27 mouse cellular contexts compared by ENCODE assay signal in the genomic region with DNA sequence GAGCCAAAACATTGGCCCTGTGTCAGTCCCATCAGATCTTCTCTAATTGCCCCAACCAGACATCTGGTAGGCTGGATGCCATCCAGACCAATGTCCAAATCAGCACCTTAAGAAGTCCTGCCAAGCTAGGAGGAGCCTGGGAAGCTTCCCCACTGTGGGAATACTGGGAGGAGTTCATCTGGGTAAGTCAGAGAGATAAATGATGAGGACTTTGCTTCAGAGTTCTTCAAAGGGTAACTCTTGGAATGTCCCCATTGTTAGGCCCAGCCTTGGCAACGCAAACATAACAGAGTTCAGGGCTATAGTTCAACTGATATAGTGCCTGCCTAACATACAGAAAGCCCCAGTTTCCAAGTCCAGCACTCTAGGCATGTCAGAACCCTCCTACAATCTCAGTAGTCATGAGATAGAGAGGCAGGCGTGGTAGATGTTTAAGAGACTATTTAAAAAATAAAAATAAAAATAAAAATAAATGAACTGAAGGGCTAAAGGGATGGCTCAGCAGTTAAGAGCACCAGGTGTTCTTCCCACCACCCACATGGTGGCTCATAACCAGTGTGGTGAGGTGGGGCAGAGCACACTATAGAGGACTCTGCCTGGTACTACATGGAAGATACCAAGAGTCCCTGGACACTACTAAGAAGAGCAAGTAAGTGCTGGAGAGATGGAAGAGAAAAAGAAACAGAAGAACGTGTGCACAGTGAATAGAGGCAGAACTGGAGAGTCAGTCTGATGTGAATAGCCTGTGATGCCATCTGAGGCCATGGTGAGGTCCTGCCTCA. TPM values are rescaled to one million over a fixed set of nuclear protein-coding genes. Genes with fewer than 3 reads are reported as not detected.
DNase-seq lines count a peak whose midpoint lies in the region; TF ChIP-seq lines count a peak whose summit lies in the region.
"Had no signal": no experiment of that assay in that cellular context is flagged by ENCODE, and none has a peak within 500 bp of the region (broad histone marks: within the 10 kb centered on the region; RNA-seq: fewer than 3 reads in every experiment).

No protein-coding gene starts in this region.

- H3K27ac ChIP-seq in liver, adult 2 months (replicated peaks; ENCODE audit: insufficient read depth, low read depth, low read length) = no peak overlapping the region
- H3K27ac ChIP-seq in small intestine, adult 2 months (ENCODE audit: insufficient read depth, low read depth, low read length) = peak overlapping the region; percentile 95
- H3K27ac ChIP-seq in hindbrain, embryonic 10.5 days = no peak overlapping the region
- H3K27ac ChIP-seq: embryonic facial prominence, embryonic 13.5 days; forebrain, embryonic 10.5 days; forebrain, embryonic 15.5 days; hindbrain, embryonic 14.5 days; limb, embryonic 12.5 days; liver, embryonic 12.5 days; macrophage had no signal

- H3K79me2 ChIP-seq in liver, adult 2 months (ENCODE audit: control insufficient read depth, insufficient read depth, low read length) = no peaks in the 10 kb centered on the region

- H3K9ac ChIP-seq in liver, adult 2 months (ENCODE audit: low read depth, low read length) = no peak overlapping the region
- H3K9ac ChIP-seq: embryonic facial prominence, embryonic 13.5 days; forebrain, embryonic 15.5 days; hindbrain, embryonic 14.5 days; limb, embryonic 12.5 days; liver, embryonic 12.5 days; liver, postnatal 0 days had no signal

- no peak for TF ChIP-seq POLR2A in liver, adult 2 months (IDR thresholded peaks at IDR 0.05; ENCODE audit: extremely low read depth, insufficient read depth, low read length)
- TF ChIP-seq POLR2A in small intestine, adult 2 months (IDR thresholded peaks at IDR 0.05; ENCODE audit: low read depth, low read length) = no peak

- no peaks in the 10 kb centered on the region for H3K36me3 ChIP-seq in liver, adult 2 months (ENCODE audit: control insufficient read depth, insufficient read depth, low read length)
- H3K36me3 ChIP-seq in small intestine, adult 2 months (ENCODE audit: control insufficient read depth, insufficient read depth, low read length) = no peaks in the 10 kb centered on the region
- H3K36me3 ChIP-seq in hindbrain, embryonic 10.5 days = no peaks in the 10 kb centered on the region
- H3K36me3 ChIP-seq: embryonic facial prominence, embryonic 13.5 days; forebrain, embryonic 10.5 days; forebrain, embryonic 15.5 days; limb, embryonic 12.5 days; liver, embryonic 12.5 days had no signal

- intact Hi-C loops in heart, postnatal 25 days (cut with DNase I) = no loop called here

- H3K4me1 ChIP-seq in liver, adult 2 months (ENCODE audit: control insufficient read depth, insufficient read depth, low read length) = peaks cover 3% of the 10 kb centered on the region
- H3K4me1 ChIP-seq in small intestine, adult 2 months (ENCODE audit: control insufficient read depth, insufficient read depth, insufficient read length, low read length) = peaks cover 13% of the 10 kb centered on the region
- H3K4me1 ChIP-seq in hindbrain, embryonic 10.5 days (replicated peaks) = no peaks in the 10 kb centered on the region
- H3K4me1 ChIP-seq: embryonic facial prominence, embryonic 13.5 days; forebrain, embryonic 10.5 days; forebrain, embryonic 15.5 days; limb, embryonic 12.5 days; liver, embryonic 12.5 days had no signal

- peak; percentile 68 for DNase-seq in liver, adult 2 months (ENCODE audit: extremely low read depth, low read depth, low spot score)
- DNase-seq in liver (no peak), adipocyte (ENCODE audit: low spot score) (peak; percentile 64)
- peak; percentile 32 for DNase-seq in Muller cell, postnatal 12 days (ENCODE audit: inconsistent ontology term)
- no peak for DNase-seq in hindbrain, embryonic 10.5 days (ENCODE audit: low spot score)
- no peak for DNase-seq in heart, postnatal 25 days (ENCODE audit: low spot score)
- DNase-seq in heart, adult 11 months = no peak
- DNase-seq: adrenal gland, adult 2 months; cerebellum, adult 11 months; cerebellum, adult 9-10 months; gastrocnemius, postnatal 25 days; heart, adult 18-20 months; heart, postnatal 4 days; kidney, postnatal 14 days; liver, postnatal 0 days; midbrain, embryonic 14.5 days; right cerebral cortex, postnatal 25 days; spleen, adult 18-20 months had no signal

- no peaks in the 10 kb centered on the region for H3K27me3 ChIP-seq in liver, adult 2 months (ENCODE audit: control insufficient read depth, insufficient read depth, low read length)
- no peaks in the 10 kb centered on the region for H3K27me3 ChIP-seq in small intestine, adult 2 months (ENCODE audit: control insufficient read depth, insufficient read depth, low read length)
- no peaks in the 10 kb centered on the region for H3K27me3 ChIP-seq in hindbrain, embryonic 10.5 days (ENCODE audit: insufficient read depth, poor library complexity, severe bottlenecking)
- H3K27me3 ChIP-seq: CH12.LX; embryonic facial prominence, embryonic 13.5 days; forebrain, embryonic 15.5 days; limb, embryonic 12.5 days had no signal

- TF ChIP-seq CTCF in liver, adult 2 months (IDR thresholded peaks at IDR 0.05; ENCODE audit: low read depth, low read length) = no peak
- no peak for TF ChIP-seq CTCF in small intestine, adult 2 months (IDR thresholded peaks at IDR 0.05; ENCODE audit: extremely low read depth, insufficient read length, insufficient replicate concordance, low read depth, low read length)

- no peak overlapping the region for H3K4me3 ChIP-seq in liver, adult 2 months (ENCODE audit: insufficient read depth, low read depth, low read length)
- no peak overlapping the region for H3K4me3 ChIP-seq in small intestine, adult 2 months (ENCODE audit: low read depth, low read length)
- H3K4me3 ChIP-seq in hindbrain, embryonic 10.5 days = no peak overlapping the region
- H3K4me3 ChIP-seq: embryonic facial prominence, embryonic 13.5 days; forebrain, embryonic 10.5 days; forebrain, embryonic 15.5 days; limb, embryonic 12.5 days; liver, embryonic 12.5 days had no signal

- 67% methylated on average over 3 of the region's 3 CpGs for WGBS in liver, adult 2 months
- WGBS in small intestine, adult 2 months = 21% methylated on average over 3 of the region's 3 CpGs
- 76% methylated on average over 3 of the region's 3 CpGs for WGBS in hindbrain, embryonic 10.5 days

- H3K9me3 ChIP-seq in hindbrain, embryonic 10.5 days = no peaks in the 10 kb centered on the region
- H3K9me3 ChIP-seq: embryonic facial prominence, embryonic 13.5 days; forebrain, embryonic 10.5 days; forebrain, embryonic 15.5 days; limb, embryonic 12.5 days; liver, embryonic 12.5 days had no signal

RNA-seq across cellular contexts. Expression of gene Rap2c, which starts 34.1 kb away (rescaled TPM):
- total RNA-seq in liver, adult 2 months (2014; rRNA removed) = 15.7 and 16.3 TPM in 2 replicates
- polyA plus RNA-seq in liver, adult 2 months (2012; rRNA removed) = 3.6 TPM in 2 replicates
- 0.38 and 1.5 TPM in 2 replicates for polyA plus RNA-seq in small intestine, adult 2 months (2012; rRNA removed)
- 17.2 and 20.2 TPM in 2 replicates for polyA plus RNA-seq in hindbrain, embryonic 10.5 days (2016; fragmentation: Nextera tagmentation; extraction: Ambion mirVana)
- 10 to 100 TPM; 20.9 to 21.7 TPM for total RNA-seq in heart, postnatal 25 days (2021)

Comparison
In these comparisons a context has a peak if more than half of its experiments do, and no peak if none do; other contexts are left out.
1. DNase-seq: peak in liver, adult 2 months (single experiment), Muller cell, postnatal 12 days (single experiment) and adipocyte (single experiment); none in liver (single experiment), hindbrain, embryonic 10.5 days (single experiment), heart, postnatal 25 days (single experiment) and heart, adult 11 months (single experiment).